Mouse (Mus musculus): ENCODE measurements at regions not wholly inside any gene's neighbourhood (a gene's known extent, or its start where the extent isn't known, plus 50 kb on each side); places are given as distances from the start of the nearest gene placed in this dataset.
"Not testable (repeated sequence)": the region's sequence is repeated elsewhere in the genome, so short reads cannot be mapped to it uniquely, and the experiment has no call there.

DNA sequence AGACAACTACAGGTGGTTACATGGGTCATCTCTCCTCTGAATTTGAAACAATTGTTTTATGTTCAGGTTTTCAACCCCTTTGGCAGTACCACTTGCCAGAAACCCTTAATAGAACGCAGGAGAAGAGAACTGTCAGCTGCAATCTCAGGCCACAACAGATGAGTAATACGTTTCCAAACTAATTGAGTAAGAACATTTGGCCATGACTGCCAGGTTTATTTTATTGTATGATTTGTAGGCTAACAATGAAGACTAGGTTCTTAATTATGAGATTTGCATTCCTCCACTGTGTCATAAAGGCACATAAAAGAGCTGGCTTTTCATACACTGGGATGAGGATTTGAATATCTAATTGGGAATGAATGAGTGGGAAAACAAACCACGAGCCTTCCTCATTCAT, 240.2 kb upstream of the Steap4 start:
- in situ Hi-C loops (cut with MboI; ENCODE audit: low pct_ligation_motif_present, low pct_unique_long_range_greater_than_20kb, low sequenced_read_pairs): no loop called here
- no peak for TF ChIP-seq NELFE (IDR thresholded peaks at IDR 0.05; ENCODE audit: low read depth, low read length)
- no peak for TF ChIP-seq MEF2A (IDR thresholded peaks at IDR 0.05; ENCODE audit: borderline replicate concordance, low read depth, low read length)
- no peak for TF ChIP-seq BHLHE40 (IDR thresholded peaks at IDR 0.05; ENCODE audit: low read depth, low read length)
- TF ChIP-seq RAD21 (IDR thresholded peaks at IDR 0.05; ENCODE audit: low read depth, low read length): no peak
- no peak for TF ChIP-seq CHD1 (IDR thresholded peaks at IDR 0.05; ENCODE audit: low read depth, low read length)
- TF ChIP-seq JUN (IDR thresholded peaks at IDR 0.05; ENCODE audit: insufficient read depth, low read depth, low read length): no peak
- TF ChIP-seq SIN3A (IDR thresholded peaks at IDR 0.05; ENCODE audit: low read length): no peak
- no peak for TF ChIP-seq TBP (conservative IDR thresholded peaks at IDR 0.05; ENCODE audit: low read depth, low read length)
- no peak for TF ChIP-seq CTCF (conservative IDR thresholded peaks at IDR 0.05 in 1 of 2, IDR thresholded peaks at IDR 0.05 in 1 of 2; ENCODE audit: low read depth in 2 of 2, low read length in 2 of 2)
- dilution Hi-C loops (cut with MboI; ENCODE audit: extremely low pct_ligation_motif_present, extremely low pct_unique_long_range_greater_than_20kb, low sequenced_read_pairs): no loop called here
- H3K27ac ChIP-seq (ENCODE audit: insufficient read depth, low read depth): no peak overlapping the region
- no peak overlapping the region for H3K9ac ChIP-seq (ENCODE audit: insufficient read depth, low read depth)
- no peak for DNase-seq (ENCODE audit: extremely low read depth)
- no peaks in the 10 kb centered on the region for H3K4me1 ChIP-seq (ENCODE audit: control insufficient read depth in 1 of 2, insufficient read depth in 2 of 2)
- no peaks in the 10 kb centered on the region for H3K27me3 ChIP-seq (replicated peaks)
- no peak overlapping the region for H3K4me3 ChIP-seq (replicated peaks in 1 of 3; ENCODE audit: low read depth in 2 of 3, low read length in 2 of 3, poor library complexity in 1 of 3)
- H3K9me3 ChIP-seq (replicated peaks; ENCODE audit: low read length): no peaks in the 10 kb centered on the region
- H3K79me2 ChIP-seq (replicated peaks; ENCODE audit: control insufficient read depth, extremely low read depth, insufficient read depth, poor library complexity, severe bottlenecking): no peaks in the 10 kb centered on the region
- no peak overlapping the region for H3K4me2 ChIP-seq (ENCODE audit: insufficient read depth, low read depth, poor library complexity, severe bottlenecking)
- no peaks in the 10 kb centered on the region for H3K36me3 ChIP-seq (replicated peaks in 1 of 2; ENCODE audit: control insufficient read depth in 1 of 2, insufficient read depth in 1 of 2, low read length in 1 of 2)

- Histone ChIP-seq H3K79me2 (replicated peaks; ENCODE audit: control insufficient read depth, extremely low read depth, insufficient read depth, poor library complexity, severe bottlenecking) (no peaks in the 10 kb centered on the region), H3K27ac (ENCODE audit: insufficient read depth, low read depth) (no peak overlapping the region), H3K9ac (ENCODE audit: insufficient read depth, low read depth) (no peak overlapping the region), H3K36me3 (replicated peaks in 1 of 2; ENCODE audit: control insufficient read depth in 1 of 2, insufficient read depth in 1 of 2, low read length in 1 of 2) (no peaks in the 10 kb centered on the region), H3K4me1 (ENCODE audit: control insufficient read depth in 1 of 2, insufficient read depth in 2 of 2) (no peaks in the 10 kb centered on the region), H3K4me3 (replicated peaks in 1 of 3; ENCODE audit: low read depth in 2 of 3, low read length in 2 of 3, poor library complexity in 1 of 3) (no peak overlapping the region), H3K4me2 (ENCODE audit: insufficient read depth, low read depth, poor library complexity, severe bottlenecking) (no peak overlapping the region), H3K9me3 (replicated peaks; ENCODE audit: low read length) (no peaks in the 10 kb centered on the region), H3K27me3 (replicated peaks) (no peaks in the 10 kb centered on the region)
- in situ Hi-C loops (cut with MboI; ENCODE audit: low pct_ligation_motif_present, low pct_unique_long_range_greater_than_20kb, low sequenced_read_pairs) (no loop called here), dilution Hi-C loops (cut with MboI; ENCODE audit: extremely low pct_ligation_motif_present, extremely low pct_unique_long_range_greater_than_20kb, low sequenced_read_pairs) (no loop called here)
- no peak for DNase-seq (ENCODE audit: extremely low read depth)
- TF ChIP-seq ZC3H11A (IDR thresholded peaks at IDR 0.05; ENCODE audit: low read depth, low read length) (no peak), MXI1 (IDR thresholded peaks at IDR 0.05; ENCODE audit: low read depth, low read length) (no peak), ZKSCAN1 (IDR thresholded peaks at IDR 0.05; ENCODE audit: borderline replicate concordance, low read depth, low read length) (no peak), MEF2A (IDR thresholded peaks at IDR 0.05; ENCODE audit: borderline replicate concordance, low read depth, low read length) (no peak), JUND (conservative IDR thresholded peaks at IDR 0.05; ENCODE audit: low read depth, low read length) (no peak), MAX (IDR thresholded peaks at IDR 0.05; ENCODE audit: low read length) (no peak), SIN3A (IDR thresholded peaks at IDR 0.05; ENCODE audit: low read length) (no peak), SMC3 (IDR thresholded peaks at IDR 0.05; ENCODE audit: low read depth, low read length) (no peak), MAFK (IDR thresholded peaks at IDR 0.05; ENCODE audit: insufficient replicate concordance, low read length) (no peak), RAD21 (IDR thresholded peaks at IDR 0.05; ENCODE audit: low read depth, low read length) (no peak), MAZ (IDR thresholded peaks at IDR 0.05; ENCODE audit: low read depth, low read length) (no peak)
These were observed 239.6 kb upstream of the Steap4 start for GRCm38 (mm10) chr5:7720688-7721087.

- H3K36me3 ChIP-seq (replicated peaks in 1 of 2; ENCODE audit: control insufficient read depth in 1 of 2, insufficient read depth in 1 of 2, low read length in 1 of 2); H3K9ac ChIP-seq (ENCODE audit: insufficient read depth, low read depth); H3K4me3 ChIP-seq (replicated peaks in 1 of 3; ENCODE audit: low read depth in 2 of 3, low read length in 2 of 3, poor library complexity in 1 of 3); H3K4me2 ChIP-seq (ENCODE audit: insufficient read depth, low read depth, poor library complexity, severe bottlenecking); in situ Hi-C loops (cut with MboI; ENCODE audit: low pct_ligation_motif_present, low pct_unique_long_range_greater_than_20kb, low sequenced_read_pairs); H3K4me1 ChIP-seq (ENCODE audit: control insufficient read depth in 1 of 2, insufficient read depth in 2 of 2); dilution Hi-C loops (cut with MboI; ENCODE audit: extremely low pct_ligation_motif_present, extremely low pct_unique_long_range_greater_than_20kb, low sequenced_read_pairs); DNase-seq (ENCODE audit: extremely low read depth); H3K27me3 ChIP-seq (replicated peaks); H3K79me2 ChIP-seq (replicated peaks; ENCODE audit: control insufficient read depth, extremely low read depth, insufficient read depth, poor library complexity, severe bottlenecking); H3K27ac ChIP-seq (ENCODE audit: insufficient read depth, low read depth); H3K9me3 ChIP-seq (replicated peaks; ENCODE audit: low read length): not testable (repeated sequence)
These were observed 227.7 kb upstream of the Steap4 start for GRCm38 (mm10) chr5:7732566-7732965.
